Mouse (Mus musculus) heart, postnatal 14 days (tissue): ENCODE results near the gene Nrp1. TPM values are rescaled to one million over a fixed set of nuclear protein-coding genes. Genes with fewer than 3 reads are reported as not detected.

ENCODE experiments used
- DNase-seq, 2 experiments: peaks; one replicate each; pipeline ENCODE4 v3.0.0; 2021 to 2022
- intact Hi-C: fragments of 180-260 bp; cut with DNase I; formaldehyde crosslinking; loops from one replicate; pipeline ENCODE4 v1.15.1; 2025
- microRNA-seq, 2 experiments: library from miRNA; unstranded; fragments of <30 nt; microRNA quantifications; one replicate each; pipeline ENCODE4 v1.2.0; 2021 to 2022
- total RNA-seq, 2 experiments: library from RNA; stranded (reverse); gene quantifications; 2 replicates each; pipeline ENCODE4 v1.2.3; 2021

The Nrp1 gene
- total RNA-seq, 2 experiments from 2014 or later = 128 to 131 TPM

GRCm38 (mm10) chr8:128535685-128536084 is 177.3 kb downstream of the Nrp1 start:
- DNase-seq = no peak
- intact Hi-C loops = no loop called here

- DNase-seq = no peak
- intact Hi-C loops = no loop called here
Observed at GRCm38 (mm10) chr8:128538378-128538777, 180.0 kb downstream of the Nrp1 start.

- DNase-seq = no peak
- intact Hi-C loops = no loop called here
Observed at GRCm38 (mm10) chr8:128541355-128542090, 183.1 kb downstream of the Nrp1 start.

GRCm38 (mm10) chr8:128544128-128544846 is 185.9 kb downstream of the Nrp1 start:
- intact Hi-C loops = no loop called here
- no peak for DNase-seq

- DNase-seq = no peak
- intact Hi-C loops = no loop called here
Observed at GRCm38 (mm10) chr8:128546287-128546686, 187.9 kb downstream of the Nrp1 start.

GRCm38 (mm10) chr8:128547361-128547760 is 189.0 kb downstream of the Nrp1 start:
- DNase-seq = no peak
- intact Hi-C loops = no loop called here

- DNase-seq = no peak
- intact Hi-C loops = loop anchor here (5.0 kb wide), 1 partner anchor 37 kb away; no protein-coding TSS in a partner anchor
Observed at GRCm38 (mm10) chr8:128549738-128550137, 191.3 kb downstream of the Nrp1 start.

GRCm38 (mm10) chr8:128551421-128552139 is 193.2 kb downstream of the Nrp1 start:
- intact Hi-C loops = loop anchor here (5.0 kb wide), 1 partner anchor 39 kb away; no protein-coding TSS in a partner anchor

More at GRCm38 (mm10) chr8:128551421-128552139, 193.2 kb downstream of the Nrp1 start:
- peak; percentile 75 to 85 for DNase-seq

Small RNA genes lying within 50 kb of the gene (microRNA-seq; reads per million reads assigned to microRNA genes)
- gene Mir1903 = 0.36 to 1.3 reads per million in 2 experiments
